Mouse (Mus musculus) neutrophil, adult 65 days (primary cell): Measurements from ENCODE around the gene Olfr54. TPM values are rescaled to one million over a fixed set of nuclear protein-coding genes. Genes with fewer than 3 reads are reported as not detected.

Source experiments
- total RNA-seq: library from RNA; stranded (reverse); gene quantifications from 2 replicates; pipeline ENCODE4 v1.2.4, GENCODE M21; 2023

The Olfr54 gene
- not detected in 2 replicates for total RNA-seq

GRCm38 (mm10) chr11:51013936-51014335, at the start of gene Olfr54:
Gene Olfr54, plus strand, starts transcription at chr11:51014236.

GRCm38 (mm10) chr11:50966230-50966629, 47.8 kb upstream of the Olfr54 start, which contains the start of gene Olfr1378:
Gene Olfr1378, plus strand, starts transcription at chr11:50966530.

GRCm38 (mm10) chr11:50981667-50982066, 32.4 kb upstream of the Olfr54 start, which contains the start of gene Olfr1377:
Gene Olfr1377, plus strand, starts transcription at chr11:50981967.

GRCm38 (mm10) chr11:51003296-51003695, 10.7 kb upstream of the Olfr54 start, which contains the start of gene Olfr51:
Gene Olfr51, plus strand, starts transcription at chr11:51003596.

GRCm38 (mm10) chr11:51047809-51048208, 33.8 kb downstream of the Olfr54 start, which contains the start of gene Olfr1375:
Gene Olfr1375, plus strand, starts transcription at chr11:51048109.

GRCm38 (mm10) chr11:51059151-51059571, 45.1 kb downstream of the Olfr54 start, which contains the start of gene Zfp354a:
Gene Zfp354a, plus strand, starts transcription at chr11:51059257.

Other genes with a start within 250 kb of the Olfr54 start
- 0.14 and 0.28 TPM in 2 replicates for gene Zfp354c, start 186.5 kb upstream of the Olfr54 start, total RNA-seq
- not detected in 2 replicates for gene Zfp879, start 172.7 kb upstream of the Olfr54 start, total RNA-seq
- gene Grm6, start 163.6 kb upstream of the Olfr54 start, total RNA-seq, result 0.20 and 0.54 TPM in 2 replicates
- not detected in 2 replicates for gene Zfp454, start 126.6 kb upstream of the Olfr54 start, total RNA-seq
- 0.16 TPM in 1 of 2 replicates, not detected in the other for gene Zfp2, start 98.1 kb upstream of the Olfr54 start, total RNA-seq
- gene Zfp354b, start 82.6 kb upstream of the Olfr54 start, total RNA-seq, result not detected in 2 replicates
- not detected in 2 replicates for gene 4933414I15Rik, start 70.5 kb upstream of the Olfr54 start, total RNA-seq
- not detected in 2 replicates for gene Prop1, start 60.5 kb upstream of the Olfr54 start, total RNA-seq
- not detected in 2 replicates for gene Olfr1378, start 47.7 kb upstream of the Olfr54 start, total RNA-seq
- not detected in 2 replicates for gene Olfr1377, start 32.3 kb upstream of the Olfr54 start, total RNA-seq
- not detected in 2 replicates for gene Olfr51, start 10.6 kb upstream of the Olfr54 start, total RNA-seq
- gene Olfr1375, start 33.9 kb downstream of the Olfr54 start, total RNA-seq, result not detected in 2 replicates
- not detected in 2 replicates for gene Zfp354a, start 45.0 kb downstream of the Olfr54 start, total RNA-seq
- not detected in 2 replicates for gene Gm12569, start 206.2 kb downstream of the Olfr54 start, total RNA-seq
- gene Clk4, start 247.5 kb downstream of the Olfr54 start, total RNA-seq, result 264 and 321 TPM in 2 replicates
- 1.6 TPM in 1 of 2 replicates, not detected in the other for gene BC049762, start 248.8 kb downstream of the Olfr54 start, total RNA-seq